Mouse (Mus musculus) midbrain, embryonic 13.5 days (tissue): ENCODE results near the gene Pkp4. TPM values are rescaled to one million over a fixed set of nuclear protein-coding genes. Genes with fewer than 3 reads are reported as not detected.

Experiments used
- ATAC-seq: fragments of 200-750 bp; cut with Nextera tagmentation; 2 replicates; pipeline ENCODE4 v1.8.0; 2017; ENCODE audit warnings: mild to moderate bottlenecking, moderate TSS enrichment, moderate library complexity
- H3K27ac ChIP-seq: fragments of 300-500 bp; sonication (generic); 2 replicates; pipeline ENCODE4 v1.5.1; 2015; ENCODE audit warnings: inconsistent platforms, mild to moderate bottlenecking, moderate library complexity
- H3K27me3 ChIP-seq: fragments of 300-500 bp; sonication (generic); 2 replicates; pipeline ENCODE4 v1.6.1; 2015; ENCODE audit warnings: mild to moderate bottlenecking, inconsistent platforms
- H3K36me3 ChIP-seq: fragments of 300-500 bp; sonication (generic); 2 replicates; pipeline ENCODE4 v1.6.1; 2015; ENCODE audit warnings: mild to moderate bottlenecking, inconsistent platforms
- H3K4me1 ChIP-seq: fragments of 300-500 bp; sonication (generic); replicated peaks from 2 replicates; pipeline ENCODE4 v1.6.1; 2015; ENCODE audit warnings: inconsistent platforms
- H3K4me2 ChIP-seq: fragments of 300-500 bp; sonication (generic); replicated peaks from 2 replicates; pipeline ENCODE4 v1.6.1; 2015; ENCODE audit warnings: moderate library complexity, mild to moderate bottlenecking, inconsistent platforms
- H3K4me3 ChIP-seq: fragments of 300-500 bp; sonication (generic); replicated peaks from 2 replicates; pipeline ENCODE4 v1.5.1; 2015; ENCODE audit warnings: mild to moderate bottlenecking, inconsistent platforms
- H3K9ac ChIP-seq: fragments of 300-500 bp; sonication (generic); replicated peaks from 2 replicates; pipeline ENCODE4 v1.6.1; 2015; ENCODE audit warnings: mild to moderate bottlenecking, inconsistent platforms
- H3K9me3 ChIP-seq: fragments of 300-500 bp; sonication (generic); 2 replicates; pipeline ENCODE4 v1.6.1; 2016; ENCODE audit warnings: mild to moderate bottlenecking, inconsistent platforms
- WGBS: fragments of 180-500 bp; shearing (Covaris S2); methylation state at CpG from one replicate; pipeline ENCODE4 v1.1.7; 2015; 5-methylcytosine and 5-hydroxymethylcytosine counted together
- polyA plus RNA-seq: library from polyadenylated mRNA; unstranded; fragments of >200 nt; fragmentation: Nextera tagmentation; extraction: Ambion mirVana; gene quantifications from 2 replicates; pipeline ENCODE4 v1.2.1, GENCODE M21; 2015

Pkp4 gene
- polyA plus RNA-seq, 1 experiment from 2014 or later = 17.4 TPM

GRCm38 (mm10) chr2:59169572-59170207, 9.0 kb downstream of the Pkp4 start:
- Histone ChIP-seq H3K27ac (no peak overlapping the region), H3K4me2 (no peak overlapping the region), H3K9ac (no peak overlapping the region), H3K9me3 (no peaks in the 10 kb centered on the region), H3K36me3 (no peaks in the 10 kb centered on the region), H3K4me3 (no peak overlapping the region), H3K27me3 (no peaks in the 10 kb centered on the region), H3K4me1 (0 out of 2 replicates have a peak, but pooled peaks cover 4% of the 10 kb centered on the region)
- 85% methylated on average over 9 of the region's 9 CpGs for WGBS
- ATAC-seq = no peak

DNA sequence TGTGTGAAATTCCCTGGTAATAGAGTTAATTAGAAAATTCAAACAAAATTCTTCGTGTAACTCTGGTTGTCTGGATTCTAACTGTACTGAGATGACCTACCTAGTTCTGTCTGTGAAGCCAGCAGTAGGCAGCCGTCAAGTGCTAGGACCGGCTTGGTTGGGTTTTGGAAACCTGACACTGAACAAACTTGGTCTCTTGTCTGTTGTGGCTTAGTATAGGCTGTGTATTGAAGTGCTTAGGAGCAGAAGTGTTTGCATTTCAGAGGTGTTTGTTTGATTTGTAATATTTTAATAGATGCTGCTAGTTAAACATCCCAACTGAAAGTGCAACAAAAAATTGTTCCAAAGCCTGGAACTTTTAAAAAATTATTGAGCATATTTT, 9.5 kb downstream of the Pkp4 start:
- no peak overlapping the region for H3K4me2 ChIP-seq
- no peaks in the 10 kb centered on the region for H3K36me3 ChIP-seq
- H3K27ac ChIP-seq = no peak overlapping the region
- H3K9ac ChIP-seq = no peak overlapping the region
- no peaks in the 10 kb centered on the region for H3K9me3 ChIP-seq
- H3K27me3 ChIP-seq = no peaks in the 10 kb centered on the region
- ATAC-seq = no peak
- H3K4me1 ChIP-seq = 0 out of 2 replicates have a peak, but pooled peaks cover 4% of the 10 kb centered on the region
- no peak overlapping the region for H3K4me3 ChIP-seq
- WGBS = 88% methylated on average over 3 of the region's 3 CpGs

DNA sequence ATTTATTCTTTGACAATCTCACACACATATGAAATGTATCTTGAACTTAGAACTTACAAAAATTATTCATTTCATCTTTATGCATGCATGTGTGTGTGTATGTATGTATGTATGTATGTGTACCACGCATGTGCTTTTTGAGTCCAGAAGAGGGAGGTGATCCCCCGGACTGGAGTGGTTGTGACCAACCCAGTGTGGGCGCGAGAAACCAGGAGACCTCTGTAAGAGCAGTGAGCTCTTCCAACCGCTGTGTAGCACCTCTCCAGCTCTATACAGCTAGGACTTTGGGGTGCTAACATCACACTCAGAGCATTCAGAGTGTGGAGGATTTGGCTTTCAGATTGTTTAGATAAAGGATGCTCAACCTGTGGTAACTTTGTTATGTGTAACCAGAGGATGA, 9.9 kb downstream of the Pkp4 start:
- ATAC-seq = no peak
- Histone ChIP-seq H3K27me3 (no peaks in the 10 kb centered on the region), H3K9ac (no peak overlapping the region), H3K9me3 (no peaks in the 10 kb centered on the region), H3K36me3 (no peaks in the 10 kb centered on the region), H3K27ac (no peak overlapping the region), H3K4me2 (no peak overlapping the region), H3K4me1 (0 out of 2 replicates have a peak, but pooled peaks cover 4% of the 10 kb centered on the region), H3K4me3 (no peak overlapping the region)
- 96% methylated on average over 5 of the region's 5 CpGs for WGBS

GRCm38 (mm10) chr2:59171533-59171932, 10.9 kb downstream of the Pkp4 start:
- Histone ChIP-seq H3K4me1 (0 out of 2 replicates have a peak, but pooled peaks cover 4% of the 10 kb centered on the region), H3K9ac (no peak overlapping the region), H3K27ac (no peak overlapping the region), H3K9me3 (no peaks in the 10 kb centered on the region), H3K27me3 (no peaks in the 10 kb centered on the region), H3K36me3 (no peaks in the 10 kb centered on the region), H3K4me3 (no peak overlapping the region), H3K4me2 (no peak overlapping the region)
- WGBS = 83% methylated on average over 5 of the region's 5 CpGs
- no peak for ATAC-seq

GRCm38 (mm10) chr2:59175926-59176325, 15.3 kb downstream of the Pkp4 start:
- Histone ChIP-seq H3K9ac (no peak overlapping the region), H3K27ac (no peak overlapping the region), H3K4me2 (no peak overlapping the region), H3K4me3 (no peak overlapping the region), H3K4me1 (peaks cover 22% of the 10 kb centered on the region; the same call in 1 of the 2 replicates), H3K27me3 (no peaks in the 10 kb centered on the region), H3K9me3 (no peaks in the 10 kb centered on the region), H3K36me3 (no peaks in the 10 kb centered on the region)
- no peak for ATAC-seq
- WGBS = 96% methylated on average over 6 of the region's 6 CpGs

DNA sequence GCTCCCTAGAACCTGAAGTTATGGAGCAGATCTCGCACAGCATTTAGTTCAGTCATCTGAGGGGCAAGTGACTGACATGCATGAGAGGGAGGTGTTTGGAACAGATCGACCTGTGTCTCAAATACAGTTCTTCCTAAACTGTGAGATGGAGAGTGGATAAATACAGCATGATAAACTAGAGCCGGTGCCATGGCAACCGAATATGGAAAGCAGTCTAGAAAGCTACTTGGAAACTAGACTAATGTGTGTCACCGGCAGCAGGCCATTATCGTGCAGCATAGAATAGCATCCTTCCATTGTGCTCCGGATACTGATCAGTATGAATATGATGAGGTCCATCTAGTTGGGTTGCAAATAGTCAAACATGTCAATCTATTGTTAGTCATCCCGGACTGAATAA, 17.5 kb downstream of the Pkp4 start:
- H3K4me2 ChIP-seq = no peak overlapping the region
- H3K27ac ChIP-seq = no peak overlapping the region
- H3K9ac ChIP-seq = no peak overlapping the region
- WGBS = 72% methylated on average over 8 of the region's 8 CpGs
- peaks cover 18% of the 10 kb centered on the region; the same call in 1 of the 2 replicates for H3K4me1 ChIP-seq
- ATAC-seq = peak; percentile 55
- no peaks in the 10 kb centered on the region for H3K9me3 ChIP-seq
- H3K36me3 ChIP-seq = no peaks in the 10 kb centered on the region
- H3K4me3 ChIP-seq = no peak overlapping the region
- no peaks in the 10 kb centered on the region for H3K27me3 ChIP-seq

- WGBS = 81% methylated on average over 4 of the region's 4 CpGs
- Histone ChIP-seq H3K9me3 (no peaks in the 10 kb centered on the region), H3K27ac (no peak overlapping the region), H3K4me1 (peaks cover 18% of the 10 kb centered on the region; the same call in 1 of the 2 replicates), H3K4me2 (no peak overlapping the region), H3K9ac (no peak overlapping the region), H3K36me3 (no peaks in the 10 kb centered on the region), H3K27me3 (no peaks in the 10 kb centered on the region), H3K4me3 (no peak overlapping the region)
- no peak for ATAC-seq
Measured at GRCm38 (mm10) chr2:59178960-59179359, 18.3 kb downstream of the Pkp4 start.

DNA sequence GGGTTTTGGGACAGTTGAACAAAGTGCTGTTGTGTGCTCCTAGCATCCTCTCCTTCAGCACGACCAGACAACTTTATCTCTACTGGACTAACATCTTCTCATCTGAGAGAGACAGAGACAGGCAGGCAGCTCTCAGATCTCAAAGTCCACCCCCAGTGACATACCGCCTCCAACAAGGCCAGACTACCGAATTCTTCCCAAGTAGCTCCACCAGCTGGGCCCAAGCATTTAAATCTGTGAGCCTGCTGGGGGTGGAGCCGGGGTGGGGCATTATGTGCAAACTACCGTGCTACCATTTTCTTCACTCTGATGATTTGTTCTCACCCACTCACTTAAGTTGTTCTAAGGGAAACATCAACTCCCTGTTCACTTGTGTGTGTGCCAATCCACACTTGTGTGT, 18.8 kb downstream of the Pkp4 start:
- no peak overlapping the region for H3K9ac ChIP-seq
- no peak overlapping the region for H3K27ac ChIP-seq
- no peaks in the 10 kb centered on the region for H3K36me3 ChIP-seq
- peaks cover 18% of the 10 kb centered on the region; the same call in 1 of the 2 replicates for H3K4me1 ChIP-seq
- H3K4me2 ChIP-seq = no peak overlapping the region
- H3K27me3 ChIP-seq = no peaks in the 10 kb centered on the region
- WGBS = 65% methylated on average over 5 of the region's 5 CpGs
- H3K4me3 ChIP-seq = no peak overlapping the region
- no peak for ATAC-seq
- H3K9me3 ChIP-seq = no peaks in the 10 kb centered on the region

- peaks cover 18% of the 10 kb centered on the region; the same call in 1 of the 2 replicates for H3K4me1 ChIP-seq
- WGBS = 83% methylated on average over 15 of the region's 15 CpGs
Measured at GRCm38 (mm10) chr2:59181321-59182113, 20.9 kb downstream of the Pkp4 start.

DNA sequence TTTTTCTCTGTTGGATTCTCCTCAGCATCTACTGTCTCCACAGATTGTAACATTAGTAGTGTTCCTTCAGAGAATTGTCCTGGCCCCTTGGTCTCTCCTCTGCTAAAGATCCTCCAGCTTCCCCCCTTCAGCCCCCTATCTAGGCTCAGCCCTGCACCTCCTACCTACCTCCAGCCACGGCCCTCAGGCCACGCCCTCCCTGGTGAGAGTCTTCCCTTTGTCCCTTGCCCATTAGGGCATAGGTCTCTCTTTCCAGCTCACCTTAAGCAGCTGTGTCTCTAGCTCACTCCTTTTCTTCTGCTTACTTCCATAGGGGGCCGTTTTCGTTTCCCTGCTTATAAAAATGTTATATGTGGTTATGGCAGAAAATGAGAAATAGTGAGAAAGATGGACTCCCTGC, 22.9 kb downstream of the Pkp4 start:
- WGBS = 87% methylated on average over 4 of the region's 4 CpGs
- Histone ChIP-seq H3K27ac (no peak overlapping the region), H3K9ac (no peak overlapping the region), H3K9me3 (no peaks in the 10 kb centered on the region), H3K4me2 (no peak overlapping the region), H3K4me3 (no peak overlapping the region), H3K36me3 (peaks cover 9% of the 10 kb centered on the region; the same call in 1 of the 2 replicates), H3K27me3 (no peaks in the 10 kb centered on the region), H3K4me1 (peaks cover 13% of the 10 kb centered on the region; the same call in 1 of the 2 replicates)
- ATAC-seq = no peak

More at GRCm38 (mm10) chr2:59181321-59182113, 20.9 kb downstream of the Pkp4 start:
- Histone ChIP-seq H3K4me2 (no peak overlapping the region), H3K9me3 (no peaks in the 10 kb centered on the region), H3K27ac (no peak overlapping the region), H3K9ac (no peak overlapping the region), H3K27me3 (no peaks in the 10 kb centered on the region), H3K4me3 (no peak overlapping the region), H3K36me3 (no peaks in the 10 kb centered on the region)
- ATAC-seq = no peak

DNA sequence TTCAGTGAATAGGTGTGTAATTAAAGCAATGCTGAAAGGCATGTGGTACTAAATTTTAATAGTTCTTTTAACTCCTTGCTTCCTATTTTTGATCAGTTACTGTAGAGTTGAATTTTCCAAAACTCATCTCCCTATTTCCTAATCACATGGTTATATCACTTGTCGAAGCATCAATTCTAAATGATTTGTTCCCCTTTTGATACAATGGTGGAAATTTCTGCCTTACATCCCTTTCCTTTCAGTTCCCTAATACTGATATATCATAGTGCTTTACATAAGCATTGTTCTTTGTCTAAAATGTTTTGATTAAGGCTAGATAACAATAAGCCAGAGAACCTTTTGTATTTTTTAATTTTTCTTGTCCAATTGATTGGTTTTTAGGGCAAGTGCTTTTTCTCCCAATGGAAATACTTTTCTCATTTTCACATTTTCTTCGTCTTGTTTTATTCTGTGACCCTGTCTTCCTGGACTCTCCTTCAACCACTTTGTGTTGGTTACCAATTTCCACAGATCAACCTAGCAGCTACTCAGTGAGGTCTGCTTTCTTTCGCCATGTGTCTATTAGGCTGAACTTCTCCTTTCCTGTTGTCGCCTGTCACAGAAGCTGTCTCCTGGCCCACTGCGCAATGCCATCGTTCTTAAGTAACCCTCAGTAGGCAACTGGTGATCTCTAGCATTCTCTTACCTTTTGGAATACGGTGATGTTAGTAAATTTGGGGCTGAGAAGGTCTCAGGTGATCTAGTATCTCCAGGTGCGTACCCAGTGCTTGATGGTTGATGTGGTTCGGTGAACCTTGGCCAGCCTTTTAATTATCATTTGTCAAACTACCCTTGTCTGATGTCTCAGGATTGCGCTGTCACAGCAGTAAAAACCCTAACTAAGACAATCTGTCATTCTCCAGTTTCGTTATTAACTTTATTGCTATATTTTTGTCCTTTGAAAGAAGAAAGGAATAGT, 23.7 kb downstream of the Pkp4 start:
- WGBS = 97% methylated on average over 11 of the region's 11 CpGs
- Histone ChIP-seq H3K36me3 (peaks cover 9% of the 10 kb centered on the region; the same call in 1 of the 2 replicates), H3K27ac (no peak overlapping the region), H3K9me3 (no peaks in the 10 kb centered on the region), H3K27me3 (no peaks in the 10 kb centered on the region), H3K4me2 (no peak overlapping the region), H3K4me3 (no peak overlapping the region), H3K4me1 (peaks cover 6% of the 10 kb centered on the region; the same call in 1 of the 2 replicates), H3K9ac (no peak overlapping the region)
- no peak for ATAC-seq
